In the genomic region with DNA sequence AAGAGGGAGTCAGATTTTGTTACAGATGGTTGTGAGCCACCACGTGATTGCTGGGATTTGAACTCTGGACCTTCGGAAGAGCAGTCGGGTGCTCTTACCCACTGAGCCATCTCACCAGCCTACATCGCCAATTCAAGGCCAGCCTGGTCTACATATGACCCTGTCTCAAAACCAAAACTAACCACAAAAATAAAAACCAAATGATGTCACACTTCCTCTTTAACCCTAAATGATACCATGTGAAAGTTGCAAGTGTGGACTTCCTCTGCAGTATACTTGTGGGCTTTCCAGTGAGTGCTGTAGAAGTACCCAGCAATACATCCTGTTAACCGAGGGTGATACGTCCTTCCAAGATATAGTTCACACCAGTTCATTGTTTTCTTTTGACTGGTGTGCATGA, we compare ENCODE assay signal across 1 mouse cellular context.
A peak's percentile ranks its signal among the peaks of the same experiment; 100 is the strongest.
TF ChIP-seq lines count a peak whose summit lies in the region.

No protein-coding gene starts in this region.

TF ChIP-seq in CH12.LX, 34 proteins besides CTCF, POLR2A, EP300 and RAD21 (continued from another document):
- no peak for TF ChIP-seq SMC3 (IDR thresholded peaks at IDR 0.05; ENCODE audit: low read depth, low read length)
- no peak for TF ChIP-seq ZNF384 (IDR thresholded peaks at IDR 0.05; ENCODE audit: low read depth, low read length)
- TF ChIP-seq ZKSCAN1 (IDR thresholded peaks at IDR 0.05; ENCODE audit: borderline replicate concordance, low read depth, low read length), result no peak
- no peak for TF ChIP-seq ZMIZ1 (IDR thresholded peaks at IDR 0.05; ENCODE audit: low read depth, low read length)
- peak; percentile 91 for TF ChIP-seq JUND (conservative IDR thresholded peaks at IDR 0.05; ENCODE audit: low read depth, low read length)
- TF ChIP-seq E2F4 (IDR thresholded peaks at IDR 0.05; ENCODE audit: insufficient replicate concordance, low read depth, low read length), result no peak
- TF ChIP-seq CHD2 (IDR thresholded peaks at IDR 0.05; ENCODE audit: low read length), result 0 out of 2 replicates have a peak, but pooled peaks have one; percentile 15
- TF ChIP-seq MAFK (IDR thresholded peaks at IDR 0.05; ENCODE audit: insufficient replicate concordance, low read length), result peak; percentile 75; the same call in 1 of the 2 replicates
- TF ChIP-seq BHLHE40 (IDR thresholded peaks at IDR 0.05; ENCODE audit: low read depth, low read length), result peak; percentile 73
- peak; percentile 90 for TF ChIP-seq JUN (IDR thresholded peaks at IDR 0.05; ENCODE audit: insufficient read depth, low read depth, low read length)
- no peak for TF ChIP-seq USF1 (IDR thresholded peaks at IDR 0.05; ENCODE audit: low read depth, low read length)
- peak; percentile 70 for TF ChIP-seq MYC (IDR thresholded peaks at IDR 0.05; ENCODE audit: low read depth, low read length)
- TF ChIP-seq POLR2AphosphoS2 (IDR thresholded peaks at IDR 0.05; ENCODE audit: low read depth, low read length), result no peak
- TF ChIP-seq HCFC1 (IDR thresholded peaks at IDR 0.05; ENCODE audit: low read depth, low read length), result peak; percentile 25; the same call in 1 of the 2 replicates
- no peak for TF ChIP-seq GABPA (IDR thresholded peaks at IDR 0.05; ENCODE audit: insufficient replicate concordance, low read depth, low read length)
- TF ChIP-seq ZC3H11A (IDR thresholded peaks at IDR 0.05; ENCODE audit: low read depth, low read length), result no peak
- TF ChIP-seq MAZ (IDR thresholded peaks at IDR 0.05; ENCODE audit: low read depth, low read length), result peak; percentile 46; the same call in 1 of the 2 replicates
- TF ChIP-seq ETS1 (conservative IDR thresholded peaks at IDR 0.05; ENCODE audit: low read depth, low read length), result peak; percentile 85
- TF ChIP-seq MEF2A (IDR thresholded peaks at IDR 0.05; ENCODE audit: borderline replicate concordance, low read depth, low read length), result peak; percentile 87; the same call in 1 of the 2 replicates
- peak; percentile 52; the same call in 1 of the 2 replicates for TF ChIP-seq TCF12 (IDR thresholded peaks at IDR 0.05; ENCODE audit: low read depth, low read length)
- no peak for TF ChIP-seq MXI1 (IDR thresholded peaks at IDR 0.05; ENCODE audit: low read depth, low read length)
